ENCODE assay signal across 8 mouse cellular contexts in the genomic region with DNA sequence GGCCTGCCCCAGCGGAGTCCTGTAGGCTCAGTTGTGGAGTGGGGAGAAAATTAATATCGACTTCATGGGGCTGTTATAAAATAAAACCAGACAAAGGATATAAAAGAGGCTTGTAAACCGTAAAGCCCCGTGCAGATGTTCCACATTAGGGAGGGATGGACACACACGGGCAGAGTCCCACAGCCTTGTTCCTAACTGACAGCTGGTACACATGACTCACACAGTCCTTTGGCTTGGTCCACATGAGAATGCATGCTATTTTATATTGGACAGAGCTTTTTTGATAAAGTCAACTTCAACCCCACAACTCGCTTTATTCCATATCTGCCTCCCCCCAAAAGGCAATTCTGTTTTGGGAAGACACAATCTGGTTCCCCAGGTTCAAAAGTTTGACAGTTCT. TPM values are rescaled to one million over a fixed set of nuclear protein-coding genes. Genes with fewer than 3 reads are reported as not detected.
DNase-seq lines count a peak whose midpoint lies in the region; ATAC-seq and TF ChIP-seq lines count a peak whose summit lies in the region.

No protein-coding gene starts in this region.

- H3K9ac ChIP-seq in kidney, postnatal 0 days (ENCODE audit: low read depth, low read length): no peak overlapping the region
- H3K9ac ChIP-seq in embryonic facial prominence, embryonic 12.5 days: no peak overlapping the region
- H3K9ac ChIP-seq in hindbrain, embryonic 16.5 days (ENCODE audit: low read depth, low read length): no peak overlapping the region; the same call in 1 of the 2 replicates
- no peak overlapping the region for H3K9ac ChIP-seq in midbrain, embryonic 16.5 days (ENCODE audit: low read depth, low read length)

- no peaks in the 10 kb centered on the region for H3K9me3 ChIP-seq in kidney, postnatal 0 days (replicated peaks; ENCODE audit: low read length)
- H3K9me3 ChIP-seq in embryonic facial prominence, embryonic 12.5 days: no peaks in the 10 kb centered on the region
- H3K9me3 ChIP-seq in hindbrain, embryonic 16.5 days (ENCODE audit: control insufficient read depth, low read length): no peaks in the 10 kb centered on the region
- no peaks in the 10 kb centered on the region; the same call in 1 of the 2 replicates for H3K9me3 ChIP-seq in midbrain, embryonic 16.5 days (replicated peaks; ENCODE audit: control insufficient read depth, low read length, poor library complexity, severe bottlenecking)

- 0 out of 2 replicates have a peak, but pooled peaks cover 2% of the 10 kb centered on the region for H3K36me3 ChIP-seq in kidney, postnatal 0 days (ENCODE audit: insufficient read depth, low read length)
- H3K36me3 ChIP-seq in embryonic facial prominence, embryonic 12.5 days: no peaks in the 10 kb centered on the region
- H3K36me3 ChIP-seq in hindbrain, embryonic 16.5 days (ENCODE audit: control insufficient read depth, insufficient read depth, low read length): no peaks in the 10 kb centered on the region
- no peaks in the 10 kb centered on the region for H3K36me3 ChIP-seq in midbrain, embryonic 16.5 days (ENCODE audit: control insufficient read depth, insufficient read depth, low read length)

- H3K27me3 ChIP-seq in kidney, postnatal 0 days (ENCODE audit: insufficient read depth, low read length): no peaks in the 10 kb centered on the region
- H3K27me3 ChIP-seq in embryonic facial prominence, embryonic 12.5 days: no peaks in the 10 kb centered on the region
- no peaks in the 10 kb centered on the region for H3K27me3 ChIP-seq in hindbrain, embryonic 16.5 days (replicated peaks; ENCODE audit: control insufficient read depth, insufficient read depth, low read length)
- no peaks in the 10 kb centered on the region for H3K27me3 ChIP-seq in midbrain, embryonic 16.5 days (ENCODE audit: control insufficient read depth, insufficient read depth, low read depth, low read length)

- no peak for ATAC-seq in kidney, postnatal 0 days (replicated peaks; ENCODE audit: low FRiP score, low read depth)
- no peak for ATAC-seq in embryonic facial prominence, embryonic 12.5 days (ENCODE audit: insufficient number of reproducible peaks, insufficient read depth, low FRiP score, low TSS enrichment)
- no peak for ATAC-seq in hindbrain, embryonic 16.5 days
- ATAC-seq in midbrain, embryonic 16.5 days: 0 out of 2 replicates have a peak, but pooled peaks have one; percentile 40

- 63% methylated on average over 6 of the region's 6 CpGs for WGBS in kidney, postnatal 0 days
- 37% methylated on average over 6 of the region's 6 CpGs for WGBS in embryonic facial prominence, embryonic 12.5 days
- 36% methylated on average over 6 of the region's 6 CpGs for WGBS in hindbrain, embryonic 16.5 days
- WGBS in midbrain, embryonic 16.5 days: 54% methylated on average over 6 of the region's 6 CpGs

- H3K27ac ChIP-seq in kidney, postnatal 0 days: peak overlapping the region; percentile 75
- peak overlapping the region; percentile 48; the same call in 1 of the 2 replicates for H3K27ac ChIP-seq in embryonic facial prominence, embryonic 12.5 days
- peak overlapping the region; percentile 53; the same call in 1 of the 2 replicates for H3K27ac ChIP-seq in hindbrain, embryonic 16.5 days (ENCODE audit: low read depth, low read length)
- H3K27ac ChIP-seq in midbrain, embryonic 16.5 days (ENCODE audit: low read length): peak overlapping the region; percentile 34

- H3K4me3 ChIP-seq in kidney, postnatal 0 days (replicated peaks; ENCODE audit: low read depth, low read length): no peak overlapping the region
- no peak overlapping the region for H3K4me3 ChIP-seq in embryonic facial prominence, embryonic 12.5 days
- H3K4me3 ChIP-seq in hindbrain, embryonic 16.5 days (ENCODE audit: low read length): no peak overlapping the region
- H3K4me3 ChIP-seq in midbrain, embryonic 16.5 days (ENCODE audit: low read depth, low read length): no peak overlapping the region

- DNase-seq in kidney, postnatal 0 days (ENCODE audit: low spot score): no peak
- no peak for DNase-seq in kidney, postnatal 36 days
- DNase-seq in urinary bladder, adult 18-20 months (ENCODE audit: low spot score in 2 of 2): no peak
- no peak for DNase-seq in layer of hippocampus, postnatal 14 days (ENCODE audit: low spot score in 2 of 2)
- no peak for DNase-seq in spleen, postnatal 10 days (ENCODE audit: low spot score in 2 of 2)

- 0 out of 2 replicates have a peak overlapping the region, but pooled peaks have one; percentile 6 for H3K4me2 ChIP-seq in kidney, postnatal 0 days (ENCODE audit: low read length)
- no peak overlapping the region for H3K4me2 ChIP-seq in embryonic facial prominence, embryonic 12.5 days (replicated peaks)
- H3K4me2 ChIP-seq in hindbrain, embryonic 16.5 days (ENCODE audit: low read length): no peak overlapping the region
- no peak overlapping the region for H3K4me2 ChIP-seq in midbrain, embryonic 16.5 days (ENCODE audit: low read length)

- no peak for TF ChIP-seq CTCF in kidney, postnatal 0 days (IDR thresholded peaks at IDR 0.05; ENCODE audit: low read depth)

- H3K4me1 ChIP-seq in kidney, postnatal 0 days (replicated peaks; ENCODE audit: insufficient read depth, low read length): peaks cover 43% of the 10 kb centered on the region
- peaks cover 48% of the 10 kb centered on the region for H3K4me1 ChIP-seq in embryonic facial prominence, embryonic 12.5 days
- peaks cover 35% of the 10 kb centered on the region for H3K4me1 ChIP-seq in hindbrain, embryonic 16.5 days (ENCODE audit: control insufficient read depth, insufficient read depth, low read depth, low read length)
- H3K4me1 ChIP-seq in midbrain, embryonic 16.5 days (ENCODE audit: control insufficient read depth, insufficient read depth, low read length): peaks cover 15% of the 10 kb centered on the region

RNA-seq across cellular contexts. Expression of gene Shb, which starts 59.6 kb away (rescaled TPM):
- polyA plus RNA-seq in kidney, postnatal 0 days (2015; fragmentation: Nextera tagmentation; extraction: Ambion mirVana): 5.4 and 6.6 TPM in 2 replicates
- polyA plus RNA-seq in embryonic facial prominence, embryonic 12.5 days (2016; fragmentation: Nextera tagmentation; extraction: Ambion mirVana): 8.3 and 9.6 TPM in 2 replicates
- polyA plus RNA-seq in hindbrain, embryonic 16.5 days (2015; fragmentation: Nextera tagmentation; extraction: Ambion mirVana): 2.6 and 3.8 TPM in 2 replicates
- 3.5 and 4.2 TPM in 2 replicates for polyA plus RNA-seq in midbrain, embryonic 16.5 days (2015; fragmentation: Nextera tagmentation; extraction: Ambion mirVana)
- 10 to 100 TPM; 21.5 to 24.9 TPM for total RNA-seq in layer of hippocampus, postnatal 14 days (2021)
